In genomic region chr4:33716475-33717117, GRCm38 (mm10) we compare ENCODE assay signal across 11 mouse cellular contexts.
DNase-seq lines count a peak whose midpoint lies in the region; ATAC-seq and TF ChIP-seq lines count a peak whose summit lies in the region.
"Had no signal": no experiment of that assay in that cellular context is flagged by ENCODE, and none has a peak within 500 bp of the region (broad histone marks: within the 10 kb centered on the region; RNA-seq: fewer than 3 reads in every experiment).

No protein-coding gene starts in this region.

- intact Hi-C loops in gastrocnemius, postnatal 36 days (cut with DNase I) = loop anchor here (10.0 kb wide), 1 partner anchor 508 kb away; no protein-coding TSS in a partner anchor

- DNase-seq in heart, postnatal 0 days (ENCODE audit: low spot score) = no peak
- DNase-seq in heart, adult 18-20 months = no peak
- no peak for DNase-seq in ovary, postnatal 10 days (ENCODE audit: low spot score)
- DNase-seq in gastrocnemius, postnatal 36 days = no peak
- DNase-seq: kidney, adult 2 months; thymus, postnatal 14 days had no signal

- no peaks in the 10 kb centered on the region for H3K4me1 ChIP-seq in heart, postnatal 0 days (ENCODE audit: control insufficient read depth, insufficient read depth)
- peaks cover 8% of the 10 kb centered on the region for H3K4me1 ChIP-seq in hindbrain, embryonic 15.5 days (replicated peaks)
- peaks cover 11% of the 10 kb centered on the region for H3K4me1 ChIP-seq in midbrain, embryonic 15.5 days
- H3K4me1 ChIP-seq: lung, embryonic 15.5 days; neural tube, embryonic 12.5 days had no signal

- ATAC-seq in heart, postnatal 0 days (ENCODE audit: insufficient read depth, low read depth) = peak; percentile 20; the same call in 1 of the 2 replicates
- peak; percentile 25; the same call in 1 of the 2 replicates for ATAC-seq in granulocyte monocyte progenitor cell, adult 5-6 weeks (replicated peaks; ENCODE audit: poor library complexity, severe bottlenecking)
- ATAC-seq in hindbrain, embryonic 15.5 days (ENCODE audit: low FRiP score, low read depth) = 0 out of 2 replicates have a peak, but pooled peaks have one; percentile 34
- ATAC-seq in midbrain, embryonic 15.5 days (replicated peaks) = peak; percentile 81

- no peaks in the 10 kb centered on the region for H3K27me3 ChIP-seq in heart, postnatal 0 days (ENCODE audit: control insufficient read depth, insufficient read depth, low read length)
- H3K27me3 ChIP-seq in hindbrain, embryonic 15.5 days = no peaks in the 10 kb centered on the region
- H3K27me3 ChIP-seq in midbrain, embryonic 15.5 days (replicated peaks) = no peaks in the 10 kb centered on the region
- H3K27me3 ChIP-seq: lung, embryonic 15.5 days; neural tube, embryonic 12.5 days had no signal

- peak overlapping the region; percentile 12 for H3K4me3 ChIP-seq in heart, postnatal 0 days (ENCODE audit: low read depth, low read length)
- no peak overlapping the region for H3K4me3 ChIP-seq in hindbrain, embryonic 15.5 days
- H3K4me3 ChIP-seq in midbrain, embryonic 15.5 days = no peak overlapping the region
- H3K4me3 ChIP-seq: lung, embryonic 15.5 days; neural tube, embryonic 12.5 days had no signal

- H3K27ac ChIP-seq in heart, postnatal 0 days (ENCODE audit: low read depth) = no peak overlapping the region
- no peak overlapping the region for H3K27ac ChIP-seq in hindbrain, embryonic 15.5 days (replicated peaks)
- no peak overlapping the region for H3K27ac ChIP-seq in midbrain, embryonic 15.5 days
- H3K27ac ChIP-seq: lung, embryonic 15.5 days; neural tube, embryonic 12.5 days had no signal

- no peak for TF ChIP-seq CTCF in heart, postnatal 0 days (IDR thresholded peaks at IDR 0.05; ENCODE audit: low read depth)

- H3K4me2 ChIP-seq in heart, postnatal 0 days (ENCODE audit: low read depth, low read length) = peak overlapping the region; percentile 46
- H3K4me2 ChIP-seq in hindbrain, embryonic 15.5 days = peak overlapping the region; percentile 33
- H3K4me2 ChIP-seq in midbrain, embryonic 15.5 days = peak overlapping the region; percentile 27
- H3K4me2 ChIP-seq: lung, embryonic 15.5 days; neural tube, embryonic 12.5 days had no signal

- H3K9ac ChIP-seq in heart, postnatal 0 days (replicated peaks; ENCODE audit: low read depth, low read length) = peak overlapping the region; percentile 1; the same call in 1 of the 2 replicates
- H3K9ac ChIP-seq in hindbrain, embryonic 15.5 days = no peak overlapping the region
- no peak overlapping the region for H3K9ac ChIP-seq in midbrain, embryonic 15.5 days
- H3K9ac ChIP-seq: lung, embryonic 15.5 days; neural tube, embryonic 12.5 days had no signal

- TF ChIP-seq EP300 in heart, postnatal 0 days (IDR thresholded peaks at IDR 0.05; ENCODE audit: low read depth) = no peak

- H3K9me3 ChIP-seq in heart, postnatal 0 days (replicated peaks; ENCODE audit: control insufficient read depth, low read length) = no peaks in the 10 kb centered on the region
- H3K9me3 ChIP-seq in hindbrain, embryonic 15.5 days = no peaks in the 10 kb centered on the region
- no peaks in the 10 kb centered on the region for H3K9me3 ChIP-seq in midbrain, embryonic 15.5 days
- H3K9me3 ChIP-seq: lung, embryonic 15.5 days; neural tube, embryonic 12.5 days had no signal

- WGBS in heart, postnatal 0 days = 6% methylated on average over 20 of the region's 20 CpGs
- WGBS in hindbrain, embryonic 15.5 days = 23% methylated on average over 20 of the region's 20 CpGs
- WGBS in midbrain, embryonic 15.5 days = 11% methylated on average over 20 of the region's 20 CpGs

- H3K36me3 ChIP-seq in heart, postnatal 0 days (replicated peaks; ENCODE audit: control insufficient read depth, insufficient read depth, low read length) = no peaks in the 10 kb centered on the region
- no peaks in the 10 kb centered on the region for H3K36me3 ChIP-seq in hindbrain, embryonic 15.5 days
- H3K36me3 ChIP-seq in midbrain, embryonic 15.5 days (replicated peaks) = no peaks in the 10 kb centered on the region
- H3K36me3 ChIP-seq: lung, embryonic 15.5 days; neural tube, embryonic 12.5 days had no signal

Comparison
In these comparisons a context has a peak if more than half of its experiments do, and no peak if none do; other contexts are left out.
1. ATAC-seq: peak in every context shown above with its lines; median percentile 81 in midbrain, embryonic 15.5 days; 34 in hindbrain, embryonic 15.5 days; 25 in granulocyte monocyte progenitor cell, adult 5-6 weeks; 20 in heart, postnatal 0 days.